Comparison of ENCODE assay signal across 7 mouse cellular contexts in genomic region chr3:97628391-97629001, GRCm38 (mm10). TPM values are rescaled to one million over a fixed set of nuclear protein-coding genes. Genes with fewer than 3 reads are reported as not detected.
DNase-seq lines count a peak whose midpoint lies in the region; ATAC-seq and TF ChIP-seq lines count a peak whose summit lies in the region.

TSS of gene Fmo5 (plus strand) at chr3:97628804.

- H3K4me3 ChIP-seq in embryonic facial prominence, embryonic 15.5 days (replicated peaks): peak within 1 kb of the TSS; percentile 51
- peak within 1 kb of the TSS; percentile 40 to 50 for H3K4me3 ChIP-seq in heart, embryonic 14.5 days (ENCODE audit: control insufficient read depth in 1 of 2, insufficient read depth in 1 of 2, low read depth in 1 of 2, low read length in 2 of 2)
- peak within 1 kb of the TSS; percentile 46 for H3K4me3 ChIP-seq in kidney, postnatal 0 days (replicated peaks; ENCODE audit: low read depth, low read length)

- peak within 1 kb of the TSS; percentile 66 for H3K4me2 ChIP-seq in embryonic facial prominence, embryonic 15.5 days (replicated peaks)
- peak within 1 kb of the TSS; percentile 55 for H3K4me2 ChIP-seq in heart, embryonic 14.5 days (ENCODE audit: low read length)
- H3K4me2 ChIP-seq in kidney, postnatal 0 days (ENCODE audit: low read length): peak within 1 kb of the TSS; percentile 66

- no peak for TF ChIP-seq CTCF in kidney, postnatal 0 days (IDR thresholded peaks at IDR 0.05; ENCODE audit: low read depth)

- H3K4me1 ChIP-seq in embryonic facial prominence, embryonic 15.5 days: peaks cover 6% of the 10 kb centered on the region; the same call in 1 of the 2 replicates
- peaks cover 3 to 6% of the 10 kb centered on the region in 2 experiments; a peak in 3 of 4 replicates for H3K4me1 ChIP-seq in heart, embryonic 14.5 days (ENCODE audit: control insufficient read depth in 2 of 2, insufficient read depth in 2 of 2, low read length in 2 of 2)
- no peaks in the 10 kb centered on the region for H3K4me1 ChIP-seq in kidney, postnatal 0 days (replicated peaks; ENCODE audit: insufficient read depth, low read length)

- H3K27ac ChIP-seq in embryonic facial prominence, embryonic 15.5 days (replicated peaks): no peak within 1 kb of the TSS
- no peak within 1 kb of the TSS; a peak in 1 of 4 replicates for H3K27ac ChIP-seq in heart, embryonic 14.5 days (replicated peaks in 1 of 2; ENCODE audit: control insufficient read depth in 1 of 2, insufficient read depth in 1 of 2, low read depth in 2 of 2, low read length in 2 of 2)
- H3K27ac ChIP-seq in kidney, postnatal 0 days: 0 out of 2 replicates have a peak within 1 kb of the TSS, but pooled peaks have one; percentile 5

- H3K9me3 ChIP-seq in embryonic facial prominence, embryonic 15.5 days (replicated peaks): no peaks in the 10 kb centered on the region
- no peaks in the 10 kb centered on the region for H3K9me3 ChIP-seq in heart, embryonic 14.5 days (ENCODE audit: control insufficient read depth, low read length)
- H3K9me3 ChIP-seq in kidney, postnatal 0 days (replicated peaks; ENCODE audit: low read length): no peaks in the 10 kb centered on the region

- peak; percentile 76; the same call in 1 of the 2 replicates for ATAC-seq in embryonic facial prominence, embryonic 15.5 days (ENCODE audit: insufficient number of reproducible peaks, low FRiP score, low TSS enrichment, low read depth)
- ATAC-seq in heart, embryonic 14.5 days (ENCODE audit: insufficient number of reproducible peaks, insufficient read depth, low FRiP score, low read depth): peak; percentile 91
- ATAC-seq in kidney, postnatal 0 days (replicated peaks; ENCODE audit: low FRiP score, low read depth): peak; percentile 80; the same call in 1 of the 2 replicates

- H3K36me3 ChIP-seq in embryonic facial prominence, embryonic 15.5 days: no peaks in the 10 kb centered on the region
- no peaks in the 10 kb centered on the region for H3K36me3 ChIP-seq in heart, embryonic 14.5 days (ENCODE audit: control insufficient read depth, insufficient read depth, low read length)
- H3K36me3 ChIP-seq in kidney, postnatal 0 days (ENCODE audit: insufficient read depth, low read length): no peaks in the 10 kb centered on the region

- WGBS in embryonic facial prominence, embryonic 15.5 days: 2% methylated on average over 18 of the region's 18 CpGs
- WGBS in heart, embryonic 14.5 days: 1% methylated on average over 18 of the region's 18 CpGs
- 2% methylated on average over 18 of the region's 18 CpGs for WGBS in kidney, postnatal 0 days

- peak; percentile 66 to 71 for DNase-seq in adrenal gland, adult 18-20 months (ENCODE audit: low spot score in 2 of 2)
- peak; percentile 83 for DNase-seq in kidney, postnatal 0 days (ENCODE audit: low spot score)
- peak; percentile 75 to 81 for DNase-seq in lung, postnatal 4 days
- DNase-seq in retina, postnatal 1 day: peak; percentile 24
- DNase-seq in urinary bladder, postnatal 4 days (ENCODE audit: low spot score in 2 of 2): peak; percentile 71 to 72

- H3K27me3 ChIP-seq in embryonic facial prominence, embryonic 15.5 days: no peaks in the 10 kb centered on the region
- H3K27me3 ChIP-seq in heart, embryonic 14.5 days (ENCODE audit: control insufficient read depth, insufficient read depth, low read length): no peaks in the 10 kb centered on the region
- H3K27me3 ChIP-seq in kidney, postnatal 0 days (ENCODE audit: insufficient read depth, low read length): no peaks in the 10 kb centered on the region

- peak within 1 kb of the TSS; percentile 23; the same call in 1 of the 2 replicates for H3K9ac ChIP-seq in embryonic facial prominence, embryonic 15.5 days
- peak within 1 kb of the TSS; percentile 49 for H3K9ac ChIP-seq in heart, embryonic 14.5 days (ENCODE audit: low read length)
- peak within 1 kb of the TSS; percentile 48 for H3K9ac ChIP-seq in kidney, postnatal 0 days (ENCODE audit: low read depth, low read length)

RNA-seq across cellular contexts. Expression of gene Fmo5, which starts in this region (rescaled TPM):
- total RNA-seq in adrenal gland, adult 18-20 months (2021): 10 to 100 TPM; 13.3 to 15.2 TPM
- 3.7 and 4.2 TPM in 2 replicates for polyA plus RNA-seq in embryonic facial prominence, embryonic 15.5 days (2015; fragmentation: Nextera tagmentation; extraction: Ambion mirVana)
- polyA plus RNA-seq in heart, embryonic 14.5 days (2014; fragmentation: Nextera tagmentation; extraction: Ambion mirVana): 3.6 and 3.7 TPM in 2 replicates
- 9.1 and 12.6 TPM in 2 replicates for polyA plus RNA-seq in kidney, postnatal 0 days (2015; fragmentation: Nextera tagmentation; extraction: Ambion mirVana)

Comparison
In these comparisons a context has a peak if more than half of its experiments do, and no peak if none do; other contexts are left out.
1. DNase-seq: peak in every context shown above with its lines; median percentile 83 in kidney, postnatal 0 days; 78 in lung, postnatal 4 days; 72 in urinary bladder, postnatal 4 days; 68 in adrenal gland, adult 18-20 months; 24 in retina, postnatal 1 day.